Mouse (Mus musculus): ENCODE data around the gene Uqcr10.

GRCm38 (mm10) chr11:4687874-4688273 is 16.3 kb downstream of the Uqcr10 start:
- no peak for TF ChIP-seq NANOG (IDR thresholded peaks at IDR 0.05; ENCODE audit: borderline replicate concordance, low read length)
- no peak for TF ChIP-seq CTCF (conservative IDR thresholded peaks at IDR 0.05; ENCODE audit: low read length)
- no peak for TF ChIP-seq POU5F1 (IDR thresholded peaks at IDR 0.05; ENCODE audit: borderline replicate concordance, low read length)
